Mouse (Mus musculus) monocyte, adult 59 days (primary cell): ENCODE data around the gene Arhgef19. TPM values are rescaled to one million over a fixed set of nuclear protein-coding genes. Genes with fewer than 3 reads are reported as not detected.

Experiments used
- total RNA-seq, 2 experiments: library from RNA; stranded (reverse); gene quantifications; one replicate each; pipeline ENCODE4 v1.2.4; 2023

Gene Arhgef19
- total RNA-seq, result 1 to 10 TPM in 1 of 2 experiments, not detected in 1; 1.2 TPM

GRCm38 (mm10) chr4:141239388-141240125, at the start of gene Arhgef19:
TSS of gene Arhgef19 (plus strand) at chr4:141239499.

GRCm38 (mm10) chr4:141213770-141214336, 25.4 kb upstream of the Arhgef19 start, which contains the start of gene Rsg1:
TSS of gene Rsg1 (plus strand) at chr4:141213956.

GRCm38 (mm10) chr4:141301116-141301553, 61.8 kb downstream of the Arhgef19 start, which contains the start of gene Epha2:
TSS of gene Epha2 (plus strand) at chr4:141301240.

Other genes with a start within 250 kb of the Arhgef19 start
- gene Mfap2, start 229.1 kb upstream of the Arhgef19 start, total RNA-seq, result under 1 TPM in 1 of 2 experiments, not detected in 1; 0.82 TPM
- gene Crocc, start 178.9 kb upstream of the Arhgef19 start, total RNA-seq, result 10 to 100 TPM in 1 of 2 experiments, 1 to 10 TPM in 1; 9.9 to 11.1 TPM
- 100 to 1,000 TPM; 122 to 140 TPM for gene Necap2, start 161.1 kb upstream of the Arhgef19 start, total RNA-seq
- not detected for gene Spata21, start 151.2 kb upstream of the Arhgef19 start, total RNA-seq
- gene Szrd1, start 99.7 kb upstream of the Arhgef19 start, total RNA-seq, result 100 to 1,000 TPM; 132 to 139 TPM
- gene Fbxo42, start 91.6 kb upstream of the Arhgef19 start, total RNA-seq, result 10 to 100 TPM; 20.6 to 23.6 TPM
- under 1 TPM; 0.46 to 0.68 TPM for gene Rsg1, start 25.5 kb upstream of the Arhgef19 start, total RNA-seq
- 1 to 10 TPM; 1.3 to 4.7 TPM for gene Epha2, start 61.7 kb downstream of the Arhgef19 start, total RNA-seq
- not detected for gene Fam131c, start 128.7 kb downstream of the Arhgef19 start, total RNA-seq
- gene Clcnka, start 159.2 kb downstream of the Arhgef19 start, total RNA-seq, result not detected
- not detected for gene Clcnkb, start 176.5 kb downstream of the Arhgef19 start, total RNA-seq
- not detected for gene Hspb7, start 181.3 kb downstream of the Arhgef19 start, total RNA-seq
- gene Srarp, start 196.6 kb downstream of the Arhgef19 start, total RNA-seq, result not detected
- 10 to 100 TPM; 30.7 to 32.9 TPM for gene Zbtb17, start 205.2 kb downstream of the Arhgef19 start, total RNA-seq